Mouse (Mus musculus): ENCODE measurements around the gene Nenf.

Gene Nenf

DNA sequence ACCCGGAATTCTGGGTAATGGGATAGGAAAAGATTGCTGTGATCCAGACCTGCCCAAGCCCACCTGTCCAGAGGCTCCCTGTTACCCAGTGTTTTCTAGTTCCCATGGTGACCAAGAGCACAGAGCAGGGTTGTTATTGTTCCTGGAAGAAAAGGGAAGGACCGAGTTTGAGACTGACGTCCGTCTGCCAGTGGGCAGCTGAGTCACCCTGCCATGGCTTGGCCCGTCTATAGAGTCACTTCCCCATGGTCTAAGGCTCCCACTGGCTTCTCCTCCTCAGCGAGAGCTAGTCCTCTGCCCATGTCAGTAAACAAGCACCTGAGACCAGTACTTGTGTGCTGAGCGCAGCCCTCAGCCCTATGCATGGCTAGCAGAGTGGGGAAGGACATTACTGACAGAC lies 36.8 kb downstream of the Nenf start:
- DNase-seq, result no peak

DNA sequence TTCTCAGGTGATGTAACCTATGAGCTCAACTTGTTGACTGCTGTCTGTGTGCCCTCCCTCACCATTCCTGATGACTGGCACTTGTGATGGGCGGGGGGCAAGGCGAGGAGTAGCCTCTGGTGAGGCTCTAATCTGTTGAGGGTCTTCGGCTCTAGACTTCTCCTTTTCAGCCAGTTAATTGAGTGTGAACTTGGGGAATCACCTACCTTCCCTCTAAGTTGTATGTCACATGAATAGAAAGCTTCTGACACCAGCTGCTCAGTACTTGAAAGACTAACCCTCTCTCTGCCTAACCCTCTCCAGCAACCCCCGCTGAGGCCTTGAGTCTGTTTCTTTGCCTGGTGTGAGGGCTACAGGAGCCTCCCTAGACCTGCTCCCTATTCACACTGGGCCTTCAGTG lies 39.7 kb downstream of the Nenf start:
- no peak for DNase-seq

DNA sequence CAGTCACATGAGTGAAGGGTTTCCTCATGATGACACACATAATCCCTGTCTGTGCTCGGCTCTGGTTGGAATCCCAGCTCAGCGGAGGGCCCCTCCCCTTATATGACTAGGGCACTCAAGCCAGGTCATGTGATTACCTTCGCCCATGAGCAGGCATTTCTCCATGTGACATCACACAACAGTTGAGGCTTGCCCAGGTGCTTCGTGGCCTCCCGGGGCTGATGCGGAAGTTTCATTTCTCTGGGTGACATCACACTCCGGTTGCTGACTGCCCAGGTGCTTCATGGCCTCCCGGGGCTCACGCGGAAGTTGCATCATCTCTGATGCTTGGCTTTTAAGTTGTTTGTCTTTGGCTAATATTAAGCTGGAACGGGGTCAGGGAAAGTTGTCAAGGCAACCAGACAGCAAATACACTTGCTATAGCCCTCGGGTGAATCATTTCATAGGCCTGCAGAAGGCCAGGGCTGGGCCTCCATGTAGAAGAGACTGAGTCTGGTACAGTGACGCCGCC lies 40.4 kb downstream of the Nenf start:
- DNase-seq, result no peak

DNA sequence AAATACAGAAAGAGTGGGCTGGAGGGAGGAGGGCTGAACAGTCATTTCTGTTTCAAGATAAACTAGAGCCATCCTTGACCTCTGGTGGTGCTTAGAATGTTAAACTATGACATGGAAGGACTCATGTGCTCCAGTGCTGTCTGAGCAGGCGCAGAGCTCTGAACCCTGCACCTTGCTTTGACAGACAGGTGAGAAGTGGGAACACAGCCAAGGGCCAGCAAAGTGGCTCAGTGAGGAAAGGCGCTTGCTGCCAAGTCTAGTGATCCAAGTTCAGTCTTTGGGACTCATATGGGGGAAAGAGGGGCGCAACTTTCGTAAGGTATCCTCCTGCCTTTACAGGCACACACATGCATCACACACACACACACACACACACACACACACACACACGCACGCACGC lies 41.8 kb downstream of the Nenf start:
- DNase-seq, result no peak

DNA sequence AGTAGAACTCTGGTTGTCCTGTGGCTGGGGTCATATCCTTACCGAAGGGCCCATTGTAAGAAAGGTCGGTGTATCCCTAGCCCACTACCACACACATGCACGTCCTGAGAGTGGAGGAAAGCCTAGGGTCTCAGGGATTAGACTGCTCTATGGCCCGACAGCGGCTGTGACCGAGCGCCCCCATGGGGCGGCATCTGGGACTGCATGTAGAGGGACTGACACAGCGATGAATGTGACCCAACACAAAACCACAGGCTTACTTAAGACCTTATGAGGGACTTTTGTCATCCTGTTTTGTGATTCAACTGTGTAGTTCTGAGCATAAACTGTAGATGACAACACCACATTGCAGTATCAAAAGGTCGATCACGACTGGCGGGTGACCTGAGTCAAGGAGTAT lies 42.5 kb downstream of the Nenf start:
- peak; percentile 19 for DNase-seq

DNA sequence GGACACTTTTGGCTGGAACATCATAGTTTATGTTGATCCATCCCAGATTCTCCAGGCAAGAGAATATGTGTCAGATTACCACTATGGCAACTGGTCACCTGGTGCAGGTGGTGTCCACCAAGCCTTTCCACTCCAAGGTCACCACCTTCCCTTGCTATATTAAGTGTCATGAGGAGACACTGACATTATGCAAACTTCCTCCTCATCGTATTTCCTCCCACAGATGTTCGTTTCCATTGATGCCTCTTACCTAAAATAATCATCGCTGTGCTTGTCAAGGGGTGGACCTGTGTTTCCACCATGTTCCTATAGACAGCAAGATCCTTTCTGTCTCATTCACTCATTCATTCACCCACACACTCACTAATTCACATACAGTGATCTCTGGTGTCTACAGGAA lies 45.3 kb downstream of the Nenf start:
- DNase-seq, result no peak

DNA sequence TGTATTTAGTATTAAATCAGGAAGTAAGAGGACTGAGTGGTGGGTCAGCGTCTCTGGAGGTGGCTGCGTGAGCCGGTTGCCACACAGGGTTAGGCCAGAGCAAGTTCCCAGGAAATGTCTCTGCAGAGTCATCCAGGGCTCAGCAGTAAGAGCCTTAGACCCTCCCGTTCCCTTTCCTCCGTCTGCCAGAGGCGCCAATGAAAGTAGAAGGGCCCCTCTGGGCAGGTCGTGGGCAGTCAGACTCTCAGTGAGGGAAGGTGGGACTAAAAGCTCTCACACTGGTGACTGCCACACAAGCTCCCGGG lies 48.4 kb downstream of the Nenf start:
- no peak for DNase-seq

DNA sequence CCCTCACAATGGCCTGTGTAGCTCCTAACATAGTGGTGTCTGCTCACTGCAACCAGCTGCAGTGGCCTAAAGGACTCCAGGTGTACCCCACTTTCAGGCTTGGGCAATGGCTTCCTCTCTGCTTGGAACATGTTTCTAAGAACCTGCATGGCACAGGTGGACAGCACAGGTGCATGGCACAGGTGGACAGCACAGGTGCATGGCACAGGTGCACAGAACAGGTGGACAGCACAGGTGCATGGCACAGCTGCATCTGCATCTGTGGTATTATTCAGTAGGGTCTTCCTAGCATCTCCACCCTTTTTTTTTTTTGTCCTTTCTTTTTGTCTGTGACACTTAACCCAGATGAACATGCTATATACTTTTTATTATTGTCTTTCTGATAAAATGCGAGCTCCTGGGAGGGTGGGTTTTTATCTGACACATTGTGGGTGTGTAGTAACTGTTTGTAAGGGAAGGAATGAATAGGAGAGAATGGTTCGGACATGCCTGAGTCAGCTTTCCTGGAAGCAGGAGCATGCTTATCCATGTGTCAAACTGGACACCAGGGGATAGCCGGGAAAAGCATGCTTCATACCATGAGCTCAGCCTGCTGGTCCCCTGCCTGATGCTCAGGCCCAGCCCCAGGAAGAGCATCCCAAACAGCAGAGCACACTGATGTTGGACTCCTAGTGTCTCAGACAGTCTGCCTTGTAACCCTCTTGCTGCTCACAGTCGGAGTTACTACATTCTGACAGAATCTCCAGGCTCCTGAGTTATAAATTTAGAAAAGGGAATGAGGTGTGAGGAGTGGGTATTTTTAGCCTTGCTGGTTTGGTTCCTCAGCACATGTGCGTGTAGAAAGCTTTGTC lies 49.0 kb downstream of the Nenf start:
- no peak for DNase-seq

DNA sequence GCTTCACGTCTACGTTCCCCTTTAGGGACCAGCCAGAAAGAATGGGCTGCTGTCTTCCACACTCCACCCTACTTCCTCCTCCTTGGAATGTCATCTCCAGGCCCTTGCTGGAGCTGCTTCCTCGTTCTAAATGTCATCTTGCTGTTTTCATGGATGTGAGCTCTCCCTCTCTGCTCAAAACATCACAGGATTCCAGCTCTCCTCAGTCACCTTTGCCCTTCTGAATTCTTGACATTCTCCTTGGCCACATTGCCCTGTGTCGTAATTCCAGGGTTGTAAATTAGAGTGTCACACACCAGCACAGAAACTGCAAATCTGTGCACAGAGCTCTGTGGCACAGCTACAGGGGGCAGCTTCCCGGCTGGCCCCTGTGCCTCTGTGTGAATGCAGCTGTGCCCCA lies 50.1 kb downstream of the Nenf start:
- DNase-seq, result no peak

DNA sequence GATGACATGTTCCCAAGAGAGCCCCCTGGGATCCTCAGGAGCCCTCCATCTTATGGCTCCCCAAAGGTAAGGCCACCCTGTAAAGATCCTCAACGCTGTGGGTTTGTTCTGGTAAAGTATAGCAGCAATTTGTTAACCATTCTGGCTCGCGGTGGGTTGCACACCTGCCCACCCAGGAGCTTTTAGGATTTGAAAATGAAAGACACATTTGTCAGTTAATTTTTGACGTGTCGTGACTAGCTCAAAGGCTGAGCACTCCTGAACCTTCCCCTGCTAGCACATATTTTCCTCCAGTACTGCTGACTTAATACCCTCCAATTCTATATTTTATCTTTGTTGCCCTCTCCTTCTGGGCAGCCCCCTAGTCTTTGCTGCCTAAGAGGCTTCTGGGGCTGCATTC lies 50.8 kb downstream of the Nenf start:
- no peak for DNase-seq

DNA sequence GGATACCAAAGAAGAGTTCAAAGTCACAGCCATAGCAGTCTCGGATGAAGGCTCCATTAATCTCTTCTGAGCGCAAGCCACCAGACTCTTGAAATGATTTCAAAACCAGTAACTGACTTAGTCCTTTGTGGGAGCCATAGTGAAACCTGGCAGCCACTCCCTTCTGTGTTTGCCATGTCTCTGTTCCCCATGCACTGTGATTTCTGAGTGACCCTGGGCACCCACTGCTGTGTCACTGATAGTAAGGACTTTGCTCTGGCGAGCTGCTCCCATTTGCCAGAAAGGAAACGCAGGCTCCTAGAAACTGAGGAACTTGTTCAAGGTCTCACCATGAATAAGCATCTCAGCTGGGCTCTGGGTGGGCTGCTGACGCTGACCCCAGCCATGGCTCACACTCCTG lies 54.5 kb downstream of the Nenf start:
- DNase-seq, result no peak

DNA sequence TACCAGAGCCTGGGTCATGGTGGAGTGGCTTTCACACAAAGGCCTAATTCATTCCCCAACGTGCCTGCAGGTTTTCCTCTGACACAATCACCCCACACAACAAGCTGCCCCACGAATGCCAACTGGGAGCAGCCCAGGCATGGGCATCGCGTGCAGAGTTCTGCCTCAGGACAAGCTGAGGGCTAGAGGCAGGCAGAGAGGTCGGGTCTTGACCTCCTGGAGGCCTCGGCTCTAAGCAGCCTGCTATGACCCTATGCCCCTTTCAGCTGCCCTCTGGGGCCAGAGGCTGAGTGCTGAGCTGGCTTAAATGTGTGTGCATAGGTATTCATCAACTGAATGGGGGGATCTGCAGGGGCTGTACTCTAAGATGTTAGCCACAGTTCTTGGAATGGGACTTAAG lies 56.1 kb downstream of the Nenf start:
- no peak for DNase-seq

DNA sequence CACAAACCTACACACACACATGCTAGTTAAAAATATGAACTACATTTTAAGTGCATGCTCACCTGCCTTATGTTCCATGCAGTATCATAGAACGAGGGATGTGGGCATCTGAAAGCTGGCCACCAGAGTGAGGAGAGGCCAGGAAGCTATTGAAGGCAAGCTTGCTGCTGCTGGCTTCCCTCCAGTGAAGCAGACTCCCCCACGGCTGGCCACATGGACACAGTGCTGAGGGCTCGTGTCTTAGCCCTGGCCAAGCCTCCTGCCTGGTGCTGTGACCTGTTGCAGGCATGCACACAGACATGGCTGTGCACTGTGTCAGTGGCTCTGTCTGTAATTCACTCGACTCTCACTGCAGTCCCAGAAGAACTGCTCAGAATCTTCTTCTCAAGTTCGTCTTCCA lies 58.3 kb downstream of the Nenf start:
- DNase-seq, result no peak

DNA sequence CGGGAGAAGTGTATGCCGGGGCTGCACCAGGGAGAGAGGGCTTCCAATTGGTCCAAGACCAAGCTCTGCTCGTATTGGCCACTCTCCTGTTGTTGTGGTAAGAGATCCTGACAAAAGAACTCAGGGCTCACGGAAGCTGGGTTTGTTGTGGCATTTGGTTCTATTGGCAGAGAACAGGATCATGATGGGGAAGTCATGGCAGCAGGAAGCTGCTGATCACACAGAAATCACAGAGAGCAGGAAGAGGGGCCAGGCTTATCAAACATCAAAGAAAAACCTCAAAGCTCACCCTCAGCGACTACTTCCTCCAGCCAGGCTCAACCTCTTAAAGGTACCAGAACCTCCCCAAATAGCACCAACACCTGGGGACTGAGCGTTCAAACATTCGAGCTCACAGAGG lies 58.9 kb downstream of the Nenf start:
- DNase-seq, result no peak

DNA sequence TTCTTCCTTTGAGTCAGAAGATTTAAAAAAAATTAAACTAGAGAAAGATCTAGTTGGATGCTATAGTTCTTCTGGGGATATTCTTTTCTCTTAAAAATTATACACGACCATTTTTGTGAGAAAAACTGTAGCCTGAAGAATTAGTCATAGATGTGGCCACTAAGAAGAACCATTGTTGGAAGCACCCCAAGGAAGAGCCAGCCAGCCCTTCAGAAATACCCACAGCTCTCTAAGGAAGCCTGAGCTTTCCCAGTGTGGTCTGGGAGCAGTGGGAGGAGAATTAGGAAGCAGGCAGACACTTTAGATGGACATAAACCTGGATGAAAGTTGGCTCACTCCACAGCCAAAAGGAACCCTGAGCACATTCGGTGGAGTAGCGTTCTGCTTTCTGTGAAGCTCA lies 59.5 kb downstream of the Nenf start:
- DNase-seq, result no peak

DNA sequence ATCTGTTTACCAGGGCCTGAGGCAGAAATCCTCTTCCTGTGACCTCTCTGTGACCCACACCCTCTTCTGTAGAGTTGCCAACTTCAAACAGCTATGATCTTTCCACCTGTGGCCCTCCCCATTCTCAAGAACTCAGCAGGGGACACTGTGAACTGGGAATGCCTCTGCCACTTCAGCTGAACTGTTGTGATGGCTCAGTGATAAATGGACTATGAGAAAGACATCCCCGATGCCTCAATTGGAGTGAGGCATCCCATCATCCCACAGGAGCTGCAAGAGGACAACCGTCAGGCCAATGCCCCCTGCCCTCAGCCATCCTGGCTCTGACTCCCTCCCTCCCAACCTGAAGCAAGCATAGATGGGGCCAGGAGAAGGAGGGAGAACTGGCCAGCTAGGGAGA lies 60.0 kb downstream of the Nenf start:
- DNase-seq, result no peak

DNA sequence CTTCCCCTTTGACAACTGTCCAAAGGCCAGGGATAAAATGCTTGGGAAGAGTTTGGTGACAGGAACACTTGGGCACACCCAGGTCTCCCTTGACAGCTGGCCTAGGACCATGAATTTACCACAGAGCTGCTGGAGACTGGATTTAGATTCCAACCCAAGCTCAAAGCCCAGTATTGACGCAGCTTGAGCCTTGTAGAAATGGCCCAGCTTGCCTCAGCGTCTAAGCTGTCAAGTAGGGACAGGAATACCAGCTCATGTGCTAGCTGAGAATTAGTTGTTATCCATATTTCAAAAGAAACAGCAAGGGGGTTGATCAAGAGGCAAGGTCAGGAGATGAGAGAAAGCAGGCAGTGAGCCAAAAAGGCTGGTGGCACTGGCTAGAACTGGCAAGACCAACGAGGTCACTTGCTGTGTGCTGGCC lies 60.6 kb downstream of the Nenf start:
- DNase-seq, result no peak

Measured in cerebellum, adult 11-12 months (tissue).